Mouse (Mus musculus) midbrain, embryonic 15.5 days (tissue): ENCODE measurements at regions not wholly inside any gene's neighbourhood (a gene's known extent, or its start where the extent isn't known, plus 50 kb on each side); places are given as distances from the start of the nearest gene placed in this dataset.
"Not testable (repeated sequence)": the region's sequence is repeated elsewhere in the genome, so short reads cannot be mapped to it uniquely, and the experiment has no call there.

ENCODE experiments used
- ATAC-seq: fragments of 200-750 bp; cut with Nextera tagmentation; replicated peaks from 2 replicates; pipeline ENCODE4 v1.8.0; 2017; ENCODE audit warnings: moderate TSS enrichment
- H3K27ac ChIP-seq: fragments of 300-500 bp; sonication (generic); 2 replicates; pipeline ENCODE4 v1.5.1; 2015; ENCODE audit warnings: mild to moderate bottlenecking, inconsistent platforms
- H3K27me3 ChIP-seq: fragments of 300-500 bp; sonication (generic); replicated peaks from 2 replicates; pipeline ENCODE4 v1.6.1; 2015; ENCODE audit warnings: inconsistent platforms
- H3K36me3 ChIP-seq: fragments of 300-500 bp; sonication (generic); replicated peaks from 2 replicates; pipeline ENCODE4 v1.6.1; 2015; ENCODE audit warnings: inconsistent platforms
- H3K4me1 ChIP-seq: fragments of 300-500 bp; sonication (generic); 2 replicates; pipeline ENCODE4 v1.6.1; 2015; ENCODE audit warnings: inconsistent platforms
- H3K4me2 ChIP-seq: fragments of 300-500 bp; sonication (generic); 2 replicates; pipeline ENCODE4 v1.6.1; 2015; ENCODE audit warnings: inconsistent platforms, mild to moderate bottlenecking, moderate library complexity
- H3K4me3 ChIP-seq: fragments of 300-500 bp; sonication (generic); 2 replicates; pipeline ENCODE4 v1.5.1; 2015; ENCODE audit warnings: mild to moderate bottlenecking, inconsistent platforms
- H3K9ac ChIP-seq: fragments of 300-500 bp; sonication (generic); 2 replicates; pipeline ENCODE4 v1.6.1; 2015; ENCODE audit warnings: mild to moderate bottlenecking, inconsistent platforms
- H3K9me3 ChIP-seq: fragments of 300-500 bp; sonication (generic); 2 replicates; pipeline ENCODE4 v1.6.1; 2016; ENCODE audit warnings: inconsistent platforms
- WGBS: fragments of 180-500 bp; shearing (Covaris S2); methylation state at CpG from one replicate; pipeline ENCODE4 v1.1.7; 2015; ENCODE audit warnings: mixed read lengths; 5-methylcytosine and 5-hydroxymethylcytosine counted together

DNA sequence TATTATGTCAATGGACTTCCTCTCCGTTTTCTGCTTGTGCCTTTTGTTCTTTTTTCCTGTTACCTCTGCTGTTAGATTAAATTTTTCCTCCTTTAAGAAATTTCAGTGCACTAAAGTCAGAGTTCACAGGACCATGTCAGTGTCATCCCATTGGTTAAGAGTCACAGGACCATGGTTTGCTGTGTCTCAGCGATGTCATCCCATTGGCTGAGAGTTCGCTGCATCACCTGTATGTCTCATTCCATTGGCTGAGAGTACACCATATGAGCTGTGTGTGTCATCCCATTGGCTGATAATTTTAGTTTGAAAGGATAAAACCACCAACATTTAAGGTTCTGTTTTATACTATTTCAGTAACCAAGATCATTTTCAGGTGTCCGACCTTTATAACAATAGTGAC is 50.7 kb upstream of the Jade1 start:
- no peak for ATAC-seq
- WGBS: 96% methylated on average over 4 of the region's 4 CpGs
- H3K4me2 ChIP-seq: no peak overlapping the region
- H3K4me1 ChIP-seq: no peaks in the 10 kb centered on the region
- no peak overlapping the region for H3K27ac ChIP-seq
- H3K9me3 ChIP-seq: no peaks in the 10 kb centered on the region
- H3K36me3 ChIP-seq: no peaks in the 10 kb centered on the region
- no peak overlapping the region for H3K9ac ChIP-seq
- H3K4me3 ChIP-seq: no peak overlapping the region
- no peaks in the 10 kb centered on the region for H3K27me3 ChIP-seq

DNA sequence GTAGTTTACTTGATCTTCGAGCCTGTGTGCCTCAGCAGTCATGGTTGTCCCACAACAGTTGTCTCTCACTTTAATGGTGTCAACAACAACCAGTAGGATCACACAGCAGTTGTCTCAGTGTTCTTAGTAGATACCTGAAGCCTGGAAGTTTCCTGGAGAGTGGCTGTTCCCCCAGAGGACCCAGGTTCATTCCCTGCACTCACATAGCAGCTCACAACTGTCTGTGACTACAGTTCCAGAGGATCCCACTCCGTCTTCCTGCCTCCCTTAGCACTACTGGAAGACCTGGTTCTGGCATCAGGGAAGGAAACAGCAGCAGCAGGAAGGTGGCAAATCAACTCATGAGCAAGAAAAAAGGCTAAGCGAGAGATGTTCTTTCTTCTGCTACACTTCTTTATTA is 53.4 kb upstream of the Jade1 start:
- H3K27ac ChIP-seq: no peak overlapping the region
- H3K9me3 ChIP-seq: no peaks in the 10 kb centered on the region
- WGBS: 92% methylated on average over 3 of the region's 3 CpGs
- no peaks in the 10 kb centered on the region for H3K4me1 ChIP-seq
- no peak overlapping the region for H3K4me2 ChIP-seq
- H3K36me3 ChIP-seq: no peaks in the 10 kb centered on the region
- H3K27me3 ChIP-seq: no peaks in the 10 kb centered on the region
- no peak overlapping the region for H3K9ac ChIP-seq
- no peak overlapping the region for H3K4me3 ChIP-seq
- no peak for ATAC-seq

DNA sequence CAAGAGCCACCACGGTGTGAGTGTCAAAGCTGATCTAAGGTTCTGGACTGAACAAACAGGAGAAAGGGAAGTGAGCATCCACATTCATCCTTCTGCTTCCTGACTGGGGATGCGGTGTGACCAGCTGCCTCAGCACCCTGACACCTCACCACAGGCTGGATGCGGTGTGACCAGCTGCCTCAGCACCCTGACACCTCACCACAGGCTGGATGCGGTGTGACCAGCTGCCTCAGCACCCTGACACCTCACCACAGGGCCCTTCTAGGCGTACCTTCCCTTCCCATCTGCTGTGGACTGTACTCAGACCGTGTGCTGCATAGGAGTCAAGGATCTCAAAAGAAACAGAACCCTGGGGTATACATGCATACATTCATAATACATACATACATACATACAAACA is 53.9 kb upstream of the Jade1 start:
- not testable (repeated sequence) for ATAC-seq, H3K9ac ChIP-seq, H3K9me3 ChIP-seq, H3K4me2 ChIP-seq, H3K36me3 ChIP-seq, H3K27ac ChIP-seq, H3K4me3 ChIP-seq, H3K27me3 ChIP-seq, H3K4me1 ChIP-seq
- 80% methylated on average over 6 of the region's 6 CpGs for WGBS

DNA sequence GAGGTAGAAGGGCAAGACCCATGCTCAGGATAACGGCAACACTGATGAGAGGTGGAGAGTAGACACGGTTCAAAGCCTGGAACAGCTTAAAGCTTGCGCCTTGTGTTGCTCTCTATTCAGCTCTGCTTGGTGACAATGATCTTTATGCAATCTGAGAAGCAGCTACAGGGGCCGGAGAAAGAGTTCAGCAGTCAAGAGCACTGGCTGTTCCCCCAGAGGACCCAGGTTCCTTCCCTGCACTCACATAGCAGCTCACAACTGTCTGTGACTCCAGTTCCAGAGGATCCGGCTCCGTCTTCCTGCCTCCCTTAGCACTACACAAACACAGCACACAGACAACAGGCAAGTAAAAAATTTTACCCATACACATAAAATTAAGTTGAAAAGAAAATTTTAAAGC is 54.4 kb upstream of the Jade1 start:
- no peaks in the 10 kb centered on the region for H3K4me1 ChIP-seq
- no peak overlapping the region for H3K27ac ChIP-seq
- no peaks in the 10 kb centered on the region for H3K27me3 ChIP-seq
- H3K36me3 ChIP-seq: no peaks in the 10 kb centered on the region
- H3K4me2 ChIP-seq: no peak overlapping the region
- H3K9me3 ChIP-seq: no peaks in the 10 kb centered on the region
- H3K9ac ChIP-seq: no peak overlapping the region
- 79% methylated on average over 6 of the region's 6 CpGs for WGBS
- H3K4me3 ChIP-seq: no peak overlapping the region
- ATAC-seq: no peak

DNA sequence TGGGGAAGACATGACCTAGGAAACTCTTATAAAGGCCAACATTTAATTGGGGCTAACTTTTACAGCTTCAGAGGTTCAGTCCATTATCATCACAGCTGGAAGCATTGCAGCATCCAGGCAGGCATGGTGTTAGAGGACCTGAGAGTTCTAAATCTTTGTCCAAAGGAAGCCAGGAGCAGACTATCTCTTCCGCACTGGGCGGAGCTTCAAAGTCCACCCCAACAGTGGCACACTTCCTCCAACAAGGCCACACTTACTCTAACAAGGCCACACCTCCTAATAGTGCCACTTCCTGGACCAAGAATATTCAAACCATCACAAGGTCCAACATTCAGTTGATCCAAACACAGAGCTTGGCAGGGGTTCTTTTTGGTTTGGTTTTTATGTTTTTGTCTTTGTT is 55.9 kb upstream of the Jade1 start:
- H3K27me3 ChIP-seq: no peaks in the 10 kb centered on the region
- no peak overlapping the region for H3K27ac ChIP-seq
- no peak overlapping the region for H3K4me3 ChIP-seq
- no peak overlapping the region for H3K9ac ChIP-seq
- H3K9me3 ChIP-seq: no peaks in the 10 kb centered on the region
- H3K4me1 ChIP-seq: no peaks in the 10 kb centered on the region
- no peaks in the 10 kb centered on the region for H3K36me3 ChIP-seq
- H3K4me2 ChIP-seq: no peak overlapping the region
- 91% methylated on average over 2 of the region's 2 CpGs for WGBS
- ATAC-seq: no peak

DNA sequence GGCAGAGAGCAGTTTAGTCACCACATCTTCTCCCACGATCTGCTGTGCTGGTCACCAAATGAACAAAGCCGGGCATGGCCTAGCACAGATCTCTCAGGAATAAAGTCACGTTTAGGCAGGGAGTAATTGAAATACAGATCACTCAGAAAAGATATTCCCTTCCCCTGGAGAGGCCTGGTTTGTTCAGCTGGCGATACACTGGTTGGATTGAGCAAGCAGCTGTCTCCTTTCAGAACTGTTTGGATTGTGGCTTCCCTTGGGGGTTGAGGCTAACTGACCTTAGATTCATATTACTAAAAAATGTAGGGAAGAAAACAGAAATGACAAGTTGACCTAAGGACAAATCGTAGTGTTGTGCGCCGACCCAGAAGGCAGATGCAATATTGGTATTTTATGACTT is 56.7 kb upstream of the Jade1 start:
- Histone ChIP-seq H3K4me2 (no peak overlapping the region), H3K4me3 (no peak overlapping the region), H3K9ac (no peak overlapping the region), H3K4me1 (no peaks in the 10 kb centered on the region), H3K27me3 (no peaks in the 10 kb centered on the region), H3K9me3 (no peaks in the 10 kb centered on the region), H3K27ac (no peak overlapping the region), H3K36me3 (no peaks in the 10 kb centered on the region)
- 84% methylated on average over 7 of the region's 7 CpGs for WGBS
- no peak for ATAC-seq

DNA sequence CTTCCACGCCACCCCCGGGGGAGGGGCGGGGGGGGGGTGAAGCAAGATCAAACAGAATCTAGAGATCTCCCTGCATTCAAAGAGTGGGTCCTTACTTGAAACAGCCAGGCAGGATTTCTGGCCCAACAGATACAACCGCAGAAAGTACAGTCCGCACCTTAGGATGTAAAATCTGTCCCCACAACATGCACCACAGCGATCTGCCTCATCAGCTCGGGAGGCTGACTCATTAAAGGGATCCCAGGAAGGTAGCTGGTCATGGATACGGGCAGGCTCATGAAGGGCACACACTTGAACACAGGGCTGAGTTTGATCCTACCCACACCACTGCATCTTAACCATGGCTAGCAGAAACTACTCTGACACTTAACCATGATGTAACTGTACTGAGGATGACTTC is 57.8 kb upstream of the Jade1 start:
- WGBS: 72% methylated on average over 8 of the region's 8 CpGs
- H3K9ac ChIP-seq: no peak overlapping the region
- H3K27ac ChIP-seq: no peak overlapping the region
- no peaks in the 10 kb centered on the region for H3K36me3 ChIP-seq
- H3K4me2 ChIP-seq: no peak overlapping the region
- H3K9me3 ChIP-seq: no peaks in the 10 kb centered on the region
- no peaks in the 10 kb centered on the region for H3K27me3 ChIP-seq
- H3K4me1 ChIP-seq: no peaks in the 10 kb centered on the region
- no peak for ATAC-seq
- no peak overlapping the region for H3K4me3 ChIP-seq

DNA sequence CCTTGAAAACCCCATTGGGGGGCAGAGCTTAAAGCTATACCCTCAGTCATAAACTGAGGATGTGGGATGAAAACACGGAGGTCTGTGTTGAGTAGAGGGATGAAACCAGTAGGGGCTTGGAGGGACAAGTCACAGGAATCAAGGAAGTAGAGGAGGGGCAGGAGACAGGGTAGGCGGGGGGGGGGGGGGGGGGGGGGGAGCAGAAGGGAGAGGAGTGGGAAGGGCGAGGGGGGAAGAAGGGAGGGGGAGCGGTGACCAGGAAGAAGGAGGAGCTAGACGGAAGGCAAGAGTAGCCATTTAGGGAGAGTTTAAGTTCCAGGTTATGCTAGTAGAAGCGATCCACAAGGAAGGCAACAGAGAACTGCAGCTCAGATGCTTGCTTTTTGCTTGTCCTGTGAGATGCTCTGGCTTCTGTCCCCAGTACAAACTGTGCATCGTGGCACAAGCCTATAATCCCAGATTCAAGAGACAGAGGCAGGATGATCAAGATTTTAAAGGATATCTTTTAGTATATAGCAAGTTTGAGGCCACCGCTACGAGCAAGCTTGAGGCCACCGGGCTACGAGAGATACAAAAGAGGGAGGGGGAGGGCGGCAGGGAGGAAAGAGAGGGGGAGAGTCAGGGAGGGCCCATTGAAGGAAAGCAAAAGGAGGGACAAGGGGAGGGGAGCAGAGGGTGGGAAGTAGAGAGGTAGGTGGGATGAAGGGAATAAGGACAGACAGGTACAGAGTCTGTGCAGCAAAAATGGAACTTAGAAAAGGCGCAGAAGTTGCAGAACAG is 58.4 kb upstream of the Jade1 start:
- 58% methylated on average over 12 of the region's 13 CpGs for WGBS
- no peak overlapping the region for H3K4me2 ChIP-seq
- no peaks in the 10 kb centered on the region for H3K4me1 ChIP-seq
- H3K4me3 ChIP-seq: no peak overlapping the region
- no peak overlapping the region for H3K27ac ChIP-seq
- no peak overlapping the region for H3K9ac ChIP-seq
- no peak for ATAC-seq
- no peaks in the 10 kb centered on the region for H3K9me3 ChIP-seq
- H3K36me3 ChIP-seq: no peaks in the 10 kb centered on the region
- H3K27me3 ChIP-seq: no peaks in the 10 kb centered on the region

DNA sequence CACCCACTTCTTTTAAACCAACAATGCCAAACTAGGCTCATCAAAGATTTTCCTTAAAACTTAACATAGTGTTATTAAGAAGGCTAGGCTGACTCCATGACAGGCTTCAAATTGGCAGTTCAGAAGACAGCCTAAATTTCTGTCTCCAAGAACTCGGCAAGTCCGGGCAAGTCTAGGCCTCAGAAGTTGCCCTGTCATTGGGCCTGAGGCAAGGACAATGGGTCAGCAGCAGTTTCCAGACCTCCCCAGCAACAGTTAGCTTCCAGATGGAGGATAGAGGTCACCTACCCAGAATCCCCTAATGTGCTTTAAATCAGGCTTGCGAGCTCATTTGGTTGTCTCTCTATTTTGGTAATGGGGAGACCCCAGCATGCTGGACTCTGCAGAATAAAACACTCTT is 59.6 kb upstream of the Jade1 start:
- Histone ChIP-seq H3K4me3 (no peak overlapping the region), H3K9me3 (no peaks in the 10 kb centered on the region), H3K4me2 (no peak overlapping the region), H3K4me1 (no peaks in the 10 kb centered on the region), H3K9ac (no peak overlapping the region), H3K27ac (no peak overlapping the region), H3K36me3 (no peaks in the 10 kb centered on the region), H3K27me3 (no peaks in the 10 kb centered on the region)
- WGBS: 91% methylated on average over 3 of the region's 3 CpGs
- ATAC-seq: no peak

DNA sequence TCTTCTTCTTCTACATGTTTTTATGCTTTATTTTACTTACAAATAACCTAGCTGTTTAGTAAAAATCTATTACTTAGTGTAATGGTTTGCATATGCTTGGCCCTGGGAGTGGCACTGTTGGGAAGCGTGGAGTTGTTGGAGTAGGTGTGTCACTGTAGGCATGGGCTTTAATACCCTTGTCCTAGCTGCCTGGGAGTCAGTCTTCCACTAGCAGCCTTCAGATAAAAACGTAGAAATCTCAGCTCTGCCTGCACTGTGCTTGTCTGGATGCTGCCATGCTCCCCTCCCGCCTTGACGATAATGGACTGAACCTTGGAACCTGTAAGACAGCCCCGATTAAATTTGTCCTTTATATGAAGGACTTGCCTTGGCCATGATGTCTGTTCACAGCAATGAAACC is 60.4 kb upstream of the Jade1 start:
- WGBS: 85% methylated on average over 5 of the region's 5 CpGs
- no peak for ATAC-seq
- no peak overlapping the region for H3K4me2 ChIP-seq
- H3K36me3 ChIP-seq: no peaks in the 10 kb centered on the region
- H3K4me1 ChIP-seq: no peaks in the 10 kb centered on the region
- no peaks in the 10 kb centered on the region for H3K9me3 ChIP-seq
- H3K27me3 ChIP-seq: no peaks in the 10 kb centered on the region
- H3K27ac ChIP-seq: no peak overlapping the region
- no peak overlapping the region for H3K9ac ChIP-seq
- H3K4me3 ChIP-seq: no peak overlapping the region

DNA sequence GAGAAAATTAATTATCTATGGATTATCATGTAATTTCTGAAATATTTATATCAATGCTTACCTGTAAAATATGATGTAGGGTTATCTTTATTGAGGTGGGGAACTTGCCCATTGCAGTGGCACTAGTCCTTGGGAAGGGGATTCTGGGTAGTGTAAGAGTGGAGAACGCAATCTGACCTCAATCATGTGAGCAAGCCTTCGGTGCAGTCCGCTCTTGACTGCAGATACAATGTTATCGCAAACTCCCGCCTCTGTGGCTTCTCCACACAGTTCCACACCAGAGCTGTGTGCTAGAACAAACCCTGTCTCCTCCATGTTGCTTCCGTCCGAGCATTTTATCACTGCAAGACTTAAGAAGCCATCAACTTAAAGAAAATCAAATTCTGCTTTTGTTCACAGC is 62.1 kb upstream of the Jade1 start:
- no peak for ATAC-seq
- Histone ChIP-seq H3K36me3 (no peaks in the 10 kb centered on the region), H3K9me3 (no peaks in the 10 kb centered on the region), H3K27ac (no peak overlapping the region), H3K27me3 (no peaks in the 10 kb centered on the region), H3K9ac (no peak overlapping the region), H3K4me3 (no peak overlapping the region), H3K4me1 (no peaks in the 10 kb centered on the region), H3K4me2 (no peak overlapping the region)
- WGBS: 95% methylated on average over 7 of the region's 7 CpGs

DNA sequence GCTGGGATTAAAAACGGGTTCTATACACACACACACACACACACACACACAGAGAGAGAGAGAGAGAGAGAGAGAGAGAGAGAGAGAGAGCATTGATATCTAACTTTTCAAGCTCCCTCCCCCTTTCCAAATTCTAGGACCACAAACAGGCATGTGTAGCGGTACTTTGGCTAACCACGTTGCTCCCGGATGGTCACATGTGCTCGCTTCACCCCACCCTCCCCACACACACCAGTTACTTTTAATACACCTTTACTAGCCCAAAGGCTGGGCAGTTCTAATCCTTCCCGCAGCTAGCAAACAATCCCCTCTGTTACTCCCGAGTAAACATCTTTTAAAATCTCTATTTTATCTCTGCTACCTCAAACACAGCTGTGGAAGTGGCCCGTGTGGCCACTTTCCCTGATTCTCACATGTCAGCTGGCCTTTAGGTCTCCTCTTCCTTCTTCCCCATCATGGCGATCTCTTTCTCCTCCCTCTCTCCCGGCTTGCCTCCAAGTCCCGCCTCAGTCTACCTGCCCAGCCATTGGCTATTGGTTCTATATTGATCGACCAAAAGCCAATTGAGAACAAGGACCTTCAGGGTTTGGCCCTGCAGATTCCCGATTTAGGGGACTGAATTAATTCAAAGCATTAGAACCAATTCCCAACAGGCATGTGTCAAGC is 62.7 kb upstream of the Jade1 start:
- no peak overlapping the region for H3K4me3 ChIP-seq
- no peaks in the 10 kb centered on the region for H3K36me3 ChIP-seq
- H3K27ac ChIP-seq: no peak overlapping the region
- H3K4me1 ChIP-seq: no peaks in the 10 kb centered on the region
- no peaks in the 10 kb centered on the region for H3K9me3 ChIP-seq
- H3K27me3 ChIP-seq: no peaks in the 10 kb centered on the region
- WGBS: 89% methylated on average over 13 of the region's 13 CpGs
- no peak overlapping the region for H3K9ac ChIP-seq
- ATAC-seq: no peak
- no peak overlapping the region for H3K4me2 ChIP-seq

DNA sequence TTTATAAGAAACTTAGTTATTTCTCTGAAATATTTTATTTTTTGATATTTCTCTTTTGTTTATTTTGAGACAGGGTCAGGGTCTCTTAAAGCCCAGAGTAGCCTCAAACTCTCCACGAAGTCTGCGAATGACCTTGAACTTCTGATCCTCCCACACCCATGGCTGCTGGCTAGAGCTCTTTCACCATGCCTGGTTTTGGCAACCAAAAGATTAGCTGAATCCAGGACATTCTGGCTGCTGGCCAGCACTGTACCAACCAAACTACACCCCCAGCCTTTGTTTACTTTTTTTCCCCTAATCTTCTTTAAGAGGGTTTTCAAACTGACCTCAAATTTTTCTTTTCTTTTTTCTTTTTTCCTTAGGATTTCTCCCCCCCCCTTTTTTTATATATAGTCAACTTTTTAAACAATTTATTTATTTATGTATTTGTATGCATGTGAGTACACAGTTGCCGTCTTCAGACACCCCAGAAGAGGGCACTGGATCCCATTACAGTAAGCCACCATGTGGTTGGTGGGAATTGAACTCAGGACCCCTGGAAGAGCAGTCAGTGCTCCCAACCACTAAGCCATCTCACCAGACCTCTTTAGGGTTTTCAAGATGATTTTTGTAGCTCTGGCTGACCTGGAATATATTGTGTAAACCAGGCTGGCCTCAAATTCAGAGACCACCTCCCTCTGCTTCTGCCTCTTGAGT is 63.4 kb upstream of the Jade1 start:
- no peak overlapping the region for H3K4me2 ChIP-seq
- WGBS: 84% methylated on average over 3 of the region's 3 CpGs
- no peak for ATAC-seq
- H3K9me3 ChIP-seq: no peaks in the 10 kb centered on the region
- no peaks in the 10 kb centered on the region for H3K4me1 ChIP-seq
- no peaks in the 10 kb centered on the region for H3K27me3 ChIP-seq
- H3K4me3 ChIP-seq: no peak overlapping the region
- H3K27ac ChIP-seq: no peak overlapping the region
- no peaks in the 10 kb centered on the region for H3K36me3 ChIP-seq
- no peak overlapping the region for H3K9ac ChIP-seq
